Mouse (Mus musculus) embryo, embryonic 9.5 days (tissue): ENCODE data around the gene Psmd9.

Experiments
- DNase-seq: peaks from one replicate; pipeline ENCODE4 v3.0.0-alpha.2; 2017; ENCODE audit errors: extremely low spot score

The Psmd9 gene

DNA sequence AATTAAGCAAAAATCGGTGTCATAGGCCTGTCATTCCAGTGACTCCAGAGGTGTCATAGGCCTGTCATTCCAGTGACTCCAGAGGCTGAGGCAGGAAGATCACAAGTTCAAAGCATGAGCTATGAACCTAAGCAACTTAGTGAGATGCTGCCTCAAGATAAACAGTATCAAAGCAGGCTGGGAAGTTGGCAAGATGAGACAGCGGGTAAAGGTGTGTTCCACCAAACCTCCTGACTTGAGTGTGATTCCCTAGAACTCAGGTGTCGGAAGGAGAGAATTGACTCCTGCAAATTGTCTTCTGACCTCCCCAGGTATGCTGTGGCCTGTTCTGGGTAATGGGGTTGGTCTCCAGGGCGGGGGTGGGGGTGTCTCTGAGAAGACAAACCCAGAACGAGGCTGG, at the start of gene Psmd9:
TSS of gene Psmd9 (plus strand) at position 130 of the 400 bp plus-strand sequence.
- DNase-seq, result no peak

DNA sequence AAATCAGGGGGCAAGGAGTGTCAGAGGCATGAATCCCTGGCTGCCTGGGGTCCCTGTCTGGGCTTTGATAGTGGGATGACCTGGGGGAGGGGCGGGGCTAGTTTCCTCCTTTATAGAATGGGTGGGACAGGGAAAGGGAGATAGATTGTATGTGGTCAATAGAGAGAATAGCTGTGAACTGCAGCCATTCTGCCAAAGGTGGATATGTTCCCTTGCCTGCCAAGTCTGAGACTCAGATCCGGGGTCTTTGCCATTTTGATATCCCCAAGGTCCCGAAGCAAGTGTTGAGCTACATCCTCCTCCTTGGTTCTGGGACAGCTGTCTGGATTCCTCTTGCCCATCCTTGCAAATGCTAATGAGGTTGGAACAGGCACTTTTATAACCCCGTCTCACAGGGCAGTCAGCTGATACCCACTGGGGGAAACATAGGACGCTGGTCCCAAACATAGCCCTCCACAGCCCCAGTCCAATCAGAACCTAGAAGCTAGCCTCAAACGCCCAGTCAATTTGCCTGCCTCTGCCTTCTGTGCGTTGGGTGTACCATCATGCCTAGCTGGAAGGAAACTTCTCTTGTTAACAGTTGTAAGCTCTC, 48.5 kb upstream of the Psmd9 start:
- DNase-seq, result no peak

GRCm38 (mm10) chr5:123122181-123122580, 47.0 kb upstream of the Psmd9 start:
- no peak for DNase-seq

GRCm38 (mm10) chr5:123125105-123125504, 44.1 kb upstream of the Psmd9 start:
- DNase-seq, result no peak

- no peak for DNase-seq
These were observed 43.4 kb upstream of the Psmd9 start for GRCm38 (mm10) chr5:123125638-123126406.

DNA sequence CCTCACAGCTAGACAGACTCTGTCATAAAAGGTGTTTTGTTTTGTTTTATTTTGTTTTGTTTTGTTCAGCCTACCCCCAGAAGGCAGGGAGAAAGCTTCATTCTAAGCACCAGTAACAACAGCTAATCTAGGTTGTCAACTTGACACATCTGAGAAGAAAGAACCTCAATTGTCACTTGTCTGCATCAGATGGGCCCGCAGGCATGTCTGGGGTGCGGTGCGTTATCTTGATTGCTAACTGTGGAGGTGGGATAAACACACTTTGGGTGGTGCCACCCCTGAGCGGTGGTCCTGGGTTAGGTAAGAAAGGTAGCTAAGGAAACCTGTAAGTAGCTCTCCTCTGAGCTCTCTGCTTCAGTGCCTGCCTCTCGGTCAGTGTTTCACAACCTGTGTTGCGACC, 42.2 kb upstream of the Psmd9 start:
- no peak for DNase-seq

GRCm38 (mm10) chr5:123128426-123129169, 40.6 kb upstream of the Psmd9 start:
- no peak for DNase-seq

- DNase-seq, result no peak
These were observed 39.9 kb upstream of the Psmd9 start for GRCm38 (mm10) chr5:123129170-123129757.

DNA sequence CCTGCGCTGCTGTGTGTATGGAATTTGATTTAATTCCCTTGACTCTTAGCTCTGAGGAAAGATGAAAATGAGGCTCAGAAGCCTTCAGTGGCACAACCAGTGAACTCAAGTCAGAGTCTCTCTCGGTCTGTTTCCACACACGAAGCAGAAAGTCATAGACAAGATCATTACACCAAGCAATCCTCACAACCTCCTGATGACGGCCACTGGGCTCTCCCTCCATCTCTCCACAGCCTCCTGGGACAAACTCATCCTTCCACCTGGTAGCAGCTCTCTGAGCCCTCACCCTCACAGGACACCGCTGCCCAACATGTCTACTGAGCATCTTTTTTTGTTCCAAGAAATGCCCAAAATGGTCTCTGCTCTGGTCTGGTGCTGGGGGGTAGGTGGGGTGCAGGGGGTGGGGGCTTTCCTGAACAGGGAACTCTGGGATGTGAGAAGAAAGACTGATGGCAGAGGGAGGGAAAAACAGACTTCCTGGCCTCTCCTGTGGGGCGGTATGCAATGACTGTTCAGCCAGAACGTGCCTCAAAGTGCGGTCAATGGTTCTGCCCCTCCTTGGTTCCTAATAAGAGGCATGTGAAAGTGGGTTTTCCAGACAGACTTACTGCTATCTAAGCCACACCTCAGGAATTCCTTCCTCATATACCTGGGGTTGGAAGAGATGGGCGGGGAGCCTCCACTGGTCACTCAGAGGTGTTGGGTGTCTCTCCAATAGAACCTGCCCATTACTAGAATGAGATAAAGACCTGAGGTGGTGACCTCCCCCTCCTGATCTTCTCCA, 39.0 kb upstream of the Psmd9 start:
- no peak for DNase-seq

- no peak for DNase-seq
These were observed 38.4 kb upstream of the Psmd9 start for GRCm38 (mm10) chr5:123130814-123131148.

DNA sequence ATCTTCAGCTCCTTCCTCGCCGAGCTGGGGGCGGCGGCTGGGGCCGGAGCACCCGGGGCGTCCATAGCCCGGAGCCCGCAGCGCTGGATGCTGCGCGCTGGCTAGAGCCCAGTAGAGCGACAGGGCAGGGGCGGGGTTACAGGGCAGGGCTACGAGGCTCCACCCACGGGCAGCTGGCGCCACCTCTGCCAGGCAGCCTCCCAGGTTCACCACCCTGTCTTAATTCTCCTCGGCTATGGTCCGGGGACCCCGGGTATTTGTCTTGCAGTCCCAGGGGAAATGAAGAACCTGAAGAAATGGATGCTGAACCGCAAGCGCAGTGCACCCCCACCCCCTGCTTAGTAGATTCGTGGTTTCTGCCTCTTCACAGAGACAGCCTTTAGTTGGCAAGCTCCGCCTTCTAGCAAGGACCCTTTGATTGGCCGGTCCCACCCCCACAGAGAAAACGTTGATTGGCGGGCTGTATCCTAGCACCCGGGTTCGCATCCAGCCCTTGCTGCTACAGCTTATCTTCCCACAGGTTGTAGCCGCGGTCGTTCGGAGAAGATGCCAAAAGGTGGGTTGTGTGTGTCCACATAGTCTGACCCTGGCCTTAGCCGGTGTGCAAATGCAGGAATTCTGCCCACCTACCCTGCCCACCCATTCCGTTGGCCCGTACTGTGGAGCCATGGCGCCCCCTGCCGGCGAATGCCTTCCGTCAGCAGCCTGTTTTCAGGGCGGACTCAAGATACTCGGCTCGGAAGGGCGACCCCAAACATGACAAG, 36.7 kb upstream of the Psmd9 start, which contains the start of gene Rhof:
TSS of gene Rhof (minus strand) at position 385 of the 764 bp plus-strand sequence.
- DNase-seq, result peak; percentile 81

DNA sequence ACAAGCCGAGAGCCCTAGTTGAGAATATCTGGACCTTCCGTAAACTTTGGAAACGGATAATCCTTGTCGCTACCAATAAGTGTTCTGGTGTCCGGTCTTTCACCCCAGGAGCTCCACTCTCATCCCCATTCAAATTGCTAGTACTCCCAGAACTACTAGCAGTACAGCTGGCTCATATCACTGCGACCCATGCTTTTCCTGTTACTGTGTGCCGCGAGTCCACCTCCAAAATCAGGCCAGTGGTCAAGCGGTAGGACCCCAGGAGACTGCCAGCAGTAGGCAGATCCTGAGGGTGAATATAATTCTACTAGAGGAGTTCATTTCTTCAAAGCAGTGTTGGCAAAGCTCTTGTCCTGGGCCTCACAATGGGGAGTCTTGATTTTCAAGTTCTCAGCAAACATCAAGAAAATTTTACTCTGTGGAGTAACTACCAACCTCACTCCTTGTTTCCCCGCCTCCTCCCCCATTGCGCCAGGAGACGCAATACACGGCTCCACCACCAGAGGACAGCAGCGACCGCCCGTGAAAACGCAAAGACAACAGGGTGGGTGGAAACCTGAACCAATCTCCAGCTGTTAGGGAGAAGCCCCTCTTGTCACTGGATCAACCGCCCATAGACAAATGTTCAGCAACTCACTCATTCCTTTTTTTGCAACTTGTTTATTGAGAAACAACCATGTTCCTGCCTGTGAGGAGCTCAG, 36.0 kb upstream of the Psmd9 start:
- DNase-seq, result peak; percentile 94

- DNase-seq, result no peak
These were observed 35.4 kb upstream of the Psmd9 start for GRCm38 (mm10) chr5:123133784-123134143.

GRCm38 (mm10) chr5:123134186-123134874, 34.9 kb upstream of the Psmd9 start:
- no peak for DNase-seq

- no peak for DNase-seq
These were observed 34.3 kb upstream of the Psmd9 start for GRCm38 (mm10) chr5:123134875-123135382.

- peak; percentile 66 for DNase-seq
These were observed 33.5 kb upstream of the Psmd9 start for GRCm38 (mm10) chr5:123135471-123136360.

DNA sequence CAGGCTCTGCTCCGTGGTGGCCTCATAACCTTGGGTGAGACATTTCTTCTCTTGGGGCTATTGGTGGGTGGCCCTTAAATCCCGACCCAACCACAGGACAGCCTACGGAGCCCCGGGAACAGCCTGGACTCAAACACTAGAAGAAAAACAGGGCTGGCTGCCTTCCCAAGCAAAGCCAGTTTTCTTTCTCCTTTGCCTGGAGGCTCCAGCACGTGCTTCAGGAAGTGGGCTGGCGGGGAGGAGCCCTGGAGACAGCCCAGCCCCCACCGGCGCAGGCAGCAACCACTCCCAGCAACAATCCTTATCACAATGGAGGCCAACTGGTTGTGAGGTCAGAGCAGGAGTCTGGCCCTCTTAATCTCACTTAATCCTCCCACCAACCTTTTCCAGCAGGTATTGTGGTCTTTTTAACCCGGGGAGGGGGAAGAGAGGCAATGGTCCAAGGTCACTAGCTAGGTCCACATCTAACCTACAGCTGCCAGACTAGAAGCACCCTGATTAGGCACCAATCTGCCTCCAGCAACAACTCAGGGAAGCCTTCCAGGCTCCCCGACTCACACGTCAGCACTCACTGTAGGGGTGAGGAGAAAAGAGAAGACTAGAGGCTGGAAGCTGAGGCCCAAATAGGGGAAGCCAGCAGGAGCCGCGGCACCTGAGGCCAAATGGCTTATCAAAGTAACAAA, 32.7 kb upstream of the Psmd9 start:
- peak; percentile 81 for DNase-seq
